Mouse (Mus musculus): ENCODE measurements around the gene Dach1. TPM values are rescaled to one million over a fixed set of nuclear protein-coding genes. Genes with fewer than 3 reads are reported as not detected.

Dach1 gene
- total RNA-seq, 2 experiments from 2014 or later = 21.5 to 25.6 TPM

GRCm38 (mm10) chr14:98113106-98113505 is 56.5 kb downstream of the Dach1 start:
- DNase-seq = no peak
- intact Hi-C loops (cut with DNase I) = no loop called here

- intact Hi-C loops (cut with DNase I) = no loop called here
- no peak for DNase-seq
Observed at GRCm38 (mm10) chr14:98109929-98110328, 59.6 kb downstream of the Dach1 start.

- intact Hi-C loops (cut with DNase I) = no loop called here
- no peak for DNase-seq
Observed at GRCm38 (mm10) chr14:98108764-98109163, 60.8 kb downstream of the Dach1 start.

DNA sequence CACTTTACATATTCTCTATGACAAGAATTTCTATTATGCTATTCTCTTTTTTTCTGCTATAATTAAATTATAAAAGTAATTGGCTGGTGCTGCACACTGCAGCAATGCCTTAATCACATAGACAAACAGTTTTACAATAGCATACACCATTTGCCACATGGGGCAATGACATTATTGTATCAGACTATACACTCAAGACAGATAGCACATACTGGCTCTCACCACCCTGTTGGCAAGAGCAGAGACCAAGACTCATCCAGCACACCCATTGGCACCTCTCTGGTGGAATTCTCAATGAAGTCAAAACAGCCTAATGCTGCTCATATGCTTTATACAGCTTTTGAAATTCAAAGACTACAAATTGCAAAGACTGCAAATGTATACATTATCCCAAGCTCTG is 63.4 kb downstream of the Dach1 start:
- intact Hi-C loops (cut with DNase I) = no loop called here
- DNase-seq = no peak

- DNase-seq = no peak
- intact Hi-C loops (cut with DNase I) = no loop called here
Observed at GRCm38 (mm10) chr14:98104314-98104955, 65.1 kb downstream of the Dach1 start.

- intact Hi-C loops (cut with DNase I) = no loop called here
- DNase-seq = no peak
Observed at GRCm38 (mm10) chr14:98095229-98095628, 74.3 kb downstream of the Dach1 start.

GRCm38 (mm10) chr14:98089246-98089645 is 80.3 kb downstream of the Dach1 start:
- no peak for DNase-seq
- intact Hi-C loops (cut with DNase I) = no loop called here

DNA sequence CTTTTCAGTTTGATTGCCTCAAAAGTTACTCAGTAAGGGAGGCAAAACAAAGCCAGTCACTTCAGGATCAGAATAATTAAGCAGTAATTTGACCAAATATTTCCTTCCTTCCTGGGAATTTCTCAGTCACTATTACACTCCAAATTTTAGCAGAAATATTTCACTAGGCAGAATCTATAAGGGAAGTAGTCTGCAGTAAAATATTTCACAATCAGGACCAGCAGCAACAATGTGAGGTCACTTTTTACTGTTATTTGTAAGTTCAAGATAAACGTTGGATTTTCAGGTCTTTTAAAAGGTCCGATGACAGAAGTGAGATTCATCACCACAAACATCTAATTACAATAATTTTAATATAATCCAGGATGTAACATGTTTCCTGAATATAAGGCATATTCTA is 82.2 kb downstream of the Dach1 start:
- no peak for DNase-seq
- intact Hi-C loops (cut with DNase I) = no loop called here

DNA sequence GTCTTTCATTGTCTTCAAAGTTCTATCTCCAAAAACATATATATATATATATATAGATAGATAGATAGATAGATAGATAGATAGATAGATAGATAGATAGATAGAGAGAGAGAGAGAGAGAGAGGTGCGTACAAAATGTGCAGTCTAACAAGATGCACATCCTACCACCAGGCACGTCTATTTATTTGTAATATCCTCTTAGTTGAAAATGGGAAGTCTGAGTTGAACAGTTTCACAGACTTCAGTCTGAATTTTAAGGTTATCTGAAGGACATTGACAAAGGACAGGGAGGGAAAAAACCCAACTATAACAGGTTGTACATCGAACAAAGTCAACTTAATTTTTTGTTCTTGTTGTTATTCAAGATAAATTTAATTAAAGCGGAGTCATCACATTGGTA is 82.8 kb downstream of the Dach1 start:
- intact Hi-C loops (cut with DNase I) = no loop called here
- DNase-seq = no peak

DNA sequence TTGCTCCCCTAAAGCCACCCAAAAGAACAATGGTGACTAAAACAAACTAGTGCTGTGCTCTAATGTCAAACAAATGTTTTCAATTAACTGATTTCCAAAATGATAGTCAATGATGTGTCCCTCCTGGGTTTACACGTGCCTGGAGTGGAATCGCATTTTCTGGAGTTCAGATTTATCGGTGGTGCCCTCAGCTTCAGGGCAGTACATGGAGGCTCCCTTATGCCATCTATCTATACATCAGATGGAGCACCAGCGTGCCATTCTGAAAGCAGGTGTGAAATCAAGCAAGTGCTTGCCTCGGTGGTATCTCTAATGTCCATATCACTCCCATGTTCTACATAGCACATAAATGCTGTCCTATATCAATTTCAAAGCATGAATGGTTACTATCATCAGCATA is 84.4 kb downstream of the Dach1 start:
- intact Hi-C loops (cut with DNase I) = no loop called here

GRCm38 (mm10) chr14:98084720-98085119 is 84.8 kb downstream of the Dach1 start:
- intact Hi-C loops (cut with DNase I) = no loop called here
- DNase-seq = no peak

More for the DNA sequence above, 84.4 kb downstream of the Dach1 start:
- no peak for DNase-seq

DNA sequence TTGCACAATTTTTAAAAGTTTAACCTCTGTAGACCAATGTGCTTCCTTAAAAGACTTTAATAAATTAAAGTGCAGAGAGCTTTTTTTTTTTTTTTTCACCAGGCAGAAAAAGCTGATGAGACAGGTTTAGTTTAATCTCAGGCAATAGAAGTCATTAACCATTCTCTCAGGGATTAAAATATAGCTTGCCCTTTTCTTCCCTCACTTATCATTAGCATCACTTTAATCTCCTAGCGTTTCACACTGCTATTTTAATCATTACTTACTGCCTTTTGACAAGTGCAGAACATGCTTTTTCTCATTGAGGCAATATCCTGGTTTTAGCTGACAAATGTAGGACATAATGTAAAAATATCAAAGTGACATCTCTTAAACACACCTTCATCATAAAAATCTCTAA is 86.1 kb downstream of the Dach1 start:
- no peak for DNase-seq
- intact Hi-C loops (cut with DNase I) = no loop called here

GRCm38 (mm10) chr14:98080014-98080413 is 89.6 kb downstream of the Dach1 start:
- no peak for DNase-seq
- intact Hi-C loops (cut with DNase I) = no loop called here

- no peak for DNase-seq
- intact Hi-C loops (cut with DNase I) = no loop called here
Observed at GRCm38 (mm10) chr14:98077996-98078395, 91.6 kb downstream of the Dach1 start.

DNA sequence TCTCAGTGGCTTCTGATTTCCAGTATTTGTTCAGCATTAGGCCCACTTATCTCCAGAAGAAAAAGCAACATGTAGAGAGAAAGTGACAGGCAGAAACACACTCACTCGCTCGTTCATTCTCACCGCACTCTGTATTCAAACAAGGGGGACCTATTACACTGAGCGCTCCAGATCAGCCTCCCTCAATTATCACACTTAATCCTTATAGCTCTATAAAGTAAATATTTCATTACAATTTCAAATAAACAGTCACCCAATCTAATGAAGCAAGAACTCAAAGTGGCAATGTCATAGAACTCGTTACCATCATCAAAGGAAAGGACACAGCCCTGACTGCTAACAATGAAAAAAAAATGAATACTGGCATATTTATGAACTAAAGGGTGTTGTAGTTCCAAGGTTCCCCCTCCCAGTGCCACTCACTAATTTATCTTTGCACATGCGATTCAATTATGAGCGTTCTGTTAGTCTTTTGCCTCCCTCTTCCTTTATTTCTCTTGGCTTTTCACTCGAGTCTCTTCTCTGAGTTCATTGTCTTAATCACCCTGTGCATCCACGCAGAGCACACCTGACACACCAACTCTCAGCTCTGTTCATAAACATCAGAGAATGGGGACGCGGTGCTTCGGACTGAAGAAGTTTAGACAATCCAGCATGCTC is 96.0 kb downstream of the Dach1 start:
- DNase-seq = no peak
- intact Hi-C loops (cut with DNase I) = no loop called here

DNA sequence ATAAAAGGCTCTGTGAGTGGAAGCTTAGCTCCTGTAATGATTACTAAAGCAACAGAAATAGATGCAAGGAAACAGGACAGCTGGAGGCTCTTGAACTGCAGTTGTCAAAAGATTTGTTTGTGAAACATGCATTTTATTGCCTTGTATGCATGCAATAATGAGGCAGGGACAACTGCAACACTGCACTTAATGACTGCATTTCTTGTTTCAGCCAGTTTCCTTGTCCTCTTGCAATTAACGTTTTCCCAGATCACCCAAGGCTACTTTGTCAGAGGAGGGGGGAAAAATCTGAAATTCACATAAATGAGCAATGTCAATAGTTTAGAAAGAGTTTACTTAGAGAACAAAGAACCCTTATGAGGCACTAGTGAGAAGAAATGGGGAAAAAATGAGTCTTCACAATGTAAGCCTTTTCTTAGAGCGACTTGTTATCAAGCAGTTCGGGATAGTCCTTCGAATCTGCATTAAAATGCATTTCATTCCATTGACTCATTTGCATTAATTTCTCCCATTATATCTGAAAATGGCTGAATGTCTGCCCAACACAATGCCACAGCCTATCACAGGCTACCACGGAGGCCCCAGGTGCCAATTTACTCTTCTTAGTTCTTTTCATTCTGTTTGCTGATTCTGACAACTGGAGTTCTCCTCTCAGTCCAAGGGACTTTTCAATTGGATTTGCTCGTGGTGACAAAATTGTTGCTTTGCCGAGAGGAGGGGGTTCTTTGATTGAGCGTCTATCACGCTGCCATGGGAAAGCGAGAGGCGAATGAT is 96.7 kb downstream of the Dach1 start:
- DNase-seq = no peak
- intact Hi-C loops (cut with DNase I) = no loop called here

GRCm38 (mm10) chr14:98071877-98072276 is 97.7 kb downstream of the Dach1 start:
- intact Hi-C loops (cut with DNase I) = no loop called here

DNA sequence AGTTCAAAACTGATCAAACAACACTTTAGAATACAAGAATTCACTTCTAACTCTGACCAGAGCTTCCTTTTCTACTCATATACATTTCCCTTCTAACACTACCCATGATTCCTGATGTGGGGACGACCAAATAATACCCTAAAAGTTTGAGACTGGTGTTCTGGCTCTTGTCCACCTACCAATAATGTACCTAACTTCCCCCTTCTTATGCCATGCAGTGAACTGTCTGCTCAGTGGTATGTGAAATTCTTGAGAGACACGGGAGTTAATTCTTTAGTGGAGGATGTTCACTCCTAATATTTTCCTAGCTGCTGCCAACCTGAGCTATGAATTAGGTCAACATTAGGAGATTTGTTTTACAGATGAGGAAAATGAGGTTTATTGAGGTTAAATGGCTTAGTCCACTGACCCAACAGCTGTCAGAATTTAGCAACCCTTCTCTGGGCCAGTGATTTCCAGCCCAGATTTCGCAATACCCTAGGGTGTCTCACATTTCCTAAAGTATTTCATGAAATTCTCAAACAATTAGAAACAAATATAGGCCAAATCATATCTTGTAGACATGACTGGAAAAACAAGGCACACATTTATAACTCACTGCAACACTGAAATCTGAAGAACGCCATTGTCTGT is 102.2 kb downstream of the Dach1 start:
- intact Hi-C loops (cut with DNase I) = no loop called here
- peak; percentile 10 to 20 for DNase-seq

More at GRCm38 (mm10) chr14:98071877-98072276, 97.7 kb downstream of the Dach1 start:
- DNase-seq = no peak

DNA sequence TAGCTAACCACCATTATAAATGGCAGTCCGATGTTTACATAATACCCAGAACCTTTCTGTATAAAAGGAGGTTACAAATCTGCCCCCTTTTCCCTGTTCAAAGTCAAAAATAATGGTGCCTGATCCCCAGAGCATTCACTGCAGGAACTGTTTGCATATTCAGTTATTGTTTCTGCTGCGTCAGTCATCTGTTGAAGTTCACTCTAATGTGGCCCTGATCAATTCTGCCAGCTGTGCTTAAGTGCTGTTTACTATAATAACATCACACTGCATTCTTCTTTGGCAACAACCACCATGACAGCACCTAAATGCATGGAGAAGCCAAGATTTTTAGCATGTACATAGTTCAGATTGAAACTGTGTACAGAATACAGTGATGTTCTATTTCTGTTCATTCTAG is 105.4 kb downstream of the Dach1 start:
- DNase-seq = no peak
- intact Hi-C loops (cut with DNase I) = no loop called here

DNA sequence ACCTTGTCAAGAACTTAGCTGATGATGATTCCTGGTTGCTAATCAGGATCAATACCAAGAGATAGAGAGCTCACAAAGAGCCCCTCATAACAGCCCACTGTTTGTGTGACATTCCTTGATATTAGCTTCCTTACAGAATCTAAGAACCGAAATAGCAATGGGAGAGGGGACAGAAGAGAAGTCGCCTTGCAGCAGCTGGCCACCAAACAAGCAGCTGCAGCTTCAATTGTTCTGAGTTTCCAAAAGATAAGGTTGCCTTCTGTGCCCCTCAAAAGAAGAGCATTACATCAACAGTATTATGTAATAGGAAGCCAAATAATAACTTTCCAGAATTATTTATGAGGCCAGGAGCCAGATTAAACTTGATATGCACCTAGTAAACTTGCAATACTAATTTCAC is 120.2 kb downstream of the Dach1 start:
- intact Hi-C loops (cut with DNase I) = no loop called here
- no peak for DNase-seq

DNA sequence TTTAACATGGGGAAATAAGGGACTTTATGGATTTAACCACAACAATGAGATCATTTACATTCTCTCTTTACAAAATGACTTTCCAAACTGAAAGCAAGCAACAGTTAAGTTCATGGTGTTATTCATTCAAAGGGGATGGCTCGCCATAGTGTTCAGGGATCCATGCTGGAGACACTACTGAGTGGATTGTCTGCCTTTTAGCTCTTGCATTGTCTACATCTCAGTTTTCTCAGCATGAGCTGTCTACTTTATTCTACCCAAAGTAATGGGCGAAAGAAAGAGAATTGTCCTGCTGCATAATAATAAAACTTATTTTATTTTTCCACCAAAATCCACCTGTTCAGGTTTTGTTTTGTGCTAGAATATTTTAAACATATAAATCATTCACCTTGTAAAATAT is 121.2 kb downstream of the Dach1 start:
- no peak for DNase-seq
- intact Hi-C loops (cut with DNase I) = no loop called here

Measured in heart, postnatal 10 days (tissue).